Mouse (Mus musculus) retina, postnatal 7 days (tissue): ENCODE data around the gene Reep1.

Source experiments
- DNase-seq: peaks from one replicate; pipeline ENCODE4 v3.0.0-alpha.2; 2012; ENCODE audit warnings: low read depth, low spot score

Reep1 gene

GRCm38 (mm10) chr6:71707511-71708501 lies at the start of gene Reep1:
Gene Reep1, plus strand, starts transcription at chr6:71707561.
- peak; percentile 37 for DNase-seq

- DNase-seq: no peak
These were observed 49.1 kb upstream of the Reep1 start for GRCm38 (mm10) chr6:71658290-71658689.

- DNase-seq: no peak
These were observed 42.9 kb upstream of the Reep1 start for GRCm38 (mm10) chr6:71664511-71664910.

- DNase-seq: no peak
These were observed 34.2 kb upstream of the Reep1 start for GRCm38 (mm10) chr6:71673166-71673565.

- no peak for DNase-seq
These were observed 28.5 kb upstream of the Reep1 start for GRCm38 (mm10) chr6:71678891-71679290.

- no peak for DNase-seq
These were observed 12.2 kb upstream of the Reep1 start for GRCm38 (mm10) chr6:71695150-71695549.

GRCm38 (mm10) chr6:71695599-71695998 lies 11.8 kb upstream of the Reep1 start:
- DNase-seq: no peak

GRCm38 (mm10) chr6:71706871-71707270 lies 490 bp upstream of the Reep1 start:
- no peak for DNase-seq

- no peak for DNase-seq
These were observed 1.2 kb downstream of the Reep1 start for GRCm38 (mm10) chr6:71708528-71708927.

- no peak for DNase-seq
These were observed 3.0 kb downstream of the Reep1 start for GRCm38 (mm10) chr6:71710323-71710722.

- DNase-seq: no peak
These were observed 3.8 kb downstream of the Reep1 start for GRCm38 (mm10) chr6:71711201-71711600.

- no peak for DNase-seq
These were observed 6.2 kb downstream of the Reep1 start for GRCm38 (mm10) chr6:71713532-71713931.

- no peak for DNase-seq
These were observed 7.6 kb downstream of the Reep1 start for GRCm38 (mm10) chr6:71715006-71715405.

GRCm38 (mm10) chr6:71716434-71716833 lies 9.1 kb downstream of the Reep1 start:
- no peak for DNase-seq

GRCm38 (mm10) chr6:71718322-71718721 lies 11.0 kb downstream of the Reep1 start:
- no peak for DNase-seq

GRCm38 (mm10) chr6:71719302-71719701 lies 11.9 kb downstream of the Reep1 start:
- no peak for DNase-seq

- no peak for DNase-seq
These were observed 15.6 kb downstream of the Reep1 start for GRCm38 (mm10) chr6:71722988-71723387.

- DNase-seq: no peak
These were observed 16.2 kb downstream of the Reep1 start for GRCm38 (mm10) chr6:71723555-71723954.

GRCm38 (mm10) chr6:71726710-71727109 lies 19.3 kb downstream of the Reep1 start:
- no peak for DNase-seq

GRCm38 (mm10) chr6:71728306-71728705 lies 20.9 kb downstream of the Reep1 start:
- no peak for DNase-seq

GRCm38 (mm10) chr6:71734910-71735599 lies 27.7 kb downstream of the Reep1 start:
- no peak for DNase-seq

- DNase-seq: no peak
These were observed 28.2 kb downstream of the Reep1 start for GRCm38 (mm10) chr6:71735600-71736010.

- no peak for DNase-seq
These were observed 28.7 kb downstream of the Reep1 start for GRCm38 (mm10) chr6:71736101-71736500.
